Mouse (Mus musculus) heart, adult 2 months (tissue): ENCODE measurements around the gene Gm2035.
"Not testable (repeated sequence)": the region's sequence is repeated elsewhere in the genome, so short reads cannot be mapped to it uniquely, and the experiment has no call there.

Source experiments
- CTCF ChIP-seq: fragments of 200-600 bp; IDR thresholded peaks from 2 replicates; pipeline ENCODE4 v1.8.1; 2022; ENCODE audit warnings: antibody characterized with exemption, mild to moderate bottlenecking, moderate library complexity
- EP300 ChIP-seq: fragments of 200-500 bp; IDR thresholded peaks from 2 replicates; pipeline ENCODE4 v1.6.1; 2011; ENCODE audit warnings: low read depth, low read length, control low read depth; ENCODE audit not compliant: insufficient read depth
- POLR2A ChIP-seq: fragments of 200-500 bp; IDR thresholded peaks from 2 replicates; pipeline ENCODE4 v1.6.1; 2011; ENCODE audit warnings: mild to moderate bottlenecking, low read depth, low read length, control low read depth; ENCODE audit not compliant: insufficient read depth

GRCm38 (mm10) chr12:87953780-87954179 is 34.1 kb upstream of the Gm2035 start, which contains the start of gene Gm2042:
- not testable (repeated sequence) for TF ChIP-seq CTCF, POLR2A, EP300
